In the genomic region with DNA sequence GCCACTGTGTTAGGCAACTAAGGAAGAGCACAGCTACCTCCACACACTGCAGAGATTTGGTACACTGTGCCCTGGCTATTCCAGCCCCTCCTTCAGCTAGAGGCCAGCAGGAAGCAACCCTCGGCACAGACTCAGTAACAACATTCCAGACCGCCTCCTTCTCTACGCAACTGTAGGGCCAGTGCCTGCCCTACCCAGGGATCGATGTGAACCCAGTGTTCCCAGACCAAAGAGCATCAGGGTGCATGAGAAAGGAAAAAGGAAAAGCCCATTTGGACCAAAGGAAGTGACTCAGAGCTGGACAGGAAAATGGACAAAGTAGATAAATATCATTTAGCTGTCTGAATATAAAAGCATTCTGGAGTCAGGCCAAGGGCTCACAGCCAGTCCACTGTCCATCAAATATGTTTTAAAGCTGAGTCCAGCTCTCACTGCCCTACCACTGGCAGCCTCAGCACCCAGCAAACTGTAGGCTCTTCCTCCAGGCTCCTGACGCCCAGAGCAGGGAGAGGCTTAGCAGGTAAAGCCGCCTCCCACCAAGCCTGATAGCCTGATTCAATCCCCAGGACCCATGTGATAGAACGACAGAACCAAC, we compare ENCODE assay signal across 8 mouse cellular contexts. TPM values are rescaled to one million over a fixed set of nuclear protein-coding genes. Genes with fewer than 3 reads are reported as not detected.
A peak's percentile ranks its signal among the peaks of the same experiment; 100 is the strongest.
DNase-seq lines count a peak whose midpoint lies in the region; ATAC-seq and TF ChIP-seq lines count a peak whose summit lies in the region.

No protein-coding gene starts in this region.

- no peak overlapping the region for H3K9ac ChIP-seq in hindbrain, embryonic 14.5 days
- H3K9ac ChIP-seq in liver, embryonic 11.5 days (ENCODE audit: low read depth, low read length), result no peak overlapping the region

- no peak overlapping the region for H3K4me3 ChIP-seq in cortical plate, adult 2 months (ENCODE audit: insufficient read depth, low read length)
- no peak overlapping the region for H3K4me3 ChIP-seq in hindbrain, embryonic 14.5 days (replicated peaks; ENCODE audit: low read length)
- no peak overlapping the region for H3K4me3 ChIP-seq in liver, embryonic 11.5 days (ENCODE audit: low read depth, low read length)
- H3K4me3 ChIP-seq in small intestine, adult 2 months (ENCODE audit: low read depth, low read length), result no peak overlapping the region

- H3K4me1 ChIP-seq in cortical plate, adult 2 months (ENCODE audit: control insufficient read depth, insufficient read depth, low read length), result peaks cover 29% of the 10 kb centered on the region
- H3K4me1 ChIP-seq in hindbrain, embryonic 14.5 days (replicated peaks; ENCODE audit: control insufficient read depth, insufficient read depth, low read length), result peaks cover 18% of the 10 kb centered on the region; the same call in 1 of the 2 replicates
- peaks cover 2% of the 10 kb centered on the region for H3K4me1 ChIP-seq in liver, embryonic 11.5 days (replicated peaks; ENCODE audit: control insufficient read depth, insufficient read depth, low read length)
- H3K4me1 ChIP-seq in small intestine, adult 2 months (ENCODE audit: control insufficient read depth, insufficient read depth, insufficient read length, low read length), result peaks cover 25% of the 10 kb centered on the region

- H3K4me2 ChIP-seq in hindbrain, embryonic 14.5 days (replicated peaks), result no peak overlapping the region
- H3K4me2 ChIP-seq in liver, embryonic 11.5 days, result no peak overlapping the region

- H3K9me3 ChIP-seq in hindbrain, embryonic 14.5 days (ENCODE audit: control insufficient read depth, low read length), result no peaks in the 10 kb centered on the region
- no peaks in the 10 kb centered on the region for H3K9me3 ChIP-seq in liver, embryonic 11.5 days (ENCODE audit: control insufficient read depth, low read length)

- H3K36me3 ChIP-seq in hindbrain, embryonic 14.5 days (replicated peaks; ENCODE audit: control insufficient read depth, insufficient read depth), result peaks cover 26% of the 10 kb centered on the region
- H3K36me3 ChIP-seq in liver, embryonic 11.5 days (ENCODE audit: control insufficient read depth, insufficient read depth, low read length), result no peaks in the 10 kb centered on the region; the same call in 1 of the 2 replicates
- peaks cover 11% of the 10 kb centered on the region; the same call in 1 of the 2 replicates for H3K36me3 ChIP-seq in small intestine, adult 2 months (ENCODE audit: control insufficient read depth, insufficient read depth, low read length)

- TF ChIP-seq CTCF in cortical plate, adult 2 months (IDR thresholded peaks at IDR 0.05; ENCODE audit: extremely low read depth, insufficient read depth, low read length), result no peak
- no peak for TF ChIP-seq CTCF in small intestine, adult 2 months (IDR thresholded peaks at IDR 0.05; ENCODE audit: extremely low read depth, insufficient read length, insufficient replicate concordance, low read depth, low read length)

- 59% methylated on average over 7 of the region's 7 CpGs for WGBS in hindbrain, embryonic 14.5 days
- 55% methylated on average over 7 of the region's 7 CpGs for WGBS in liver, embryonic 11.5 days
- 20% methylated on average over 7 of the region's 7 CpGs for WGBS in small intestine, adult 2 months

- no peak for TF ChIP-seq POLR2A in cortical plate, adult 2 months (IDR thresholded peaks at IDR 0.05; ENCODE audit: extremely low read depth, insufficient read depth, low read length)
- TF ChIP-seq POLR2A in small intestine, adult 2 months (IDR thresholded peaks at IDR 0.05; ENCODE audit: low read depth, low read length), result no peak

- no peaks in the 10 kb centered on the region for H3K27me3 ChIP-seq in hindbrain, embryonic 14.5 days (ENCODE audit: control insufficient read depth, insufficient read depth, low read length)
- H3K27me3 ChIP-seq in liver, embryonic 11.5 days (replicated peaks; ENCODE audit: control insufficient read depth, insufficient read depth, low read length), result no peaks in the 10 kb centered on the region
- no peaks in the 10 kb centered on the region for H3K27me3 ChIP-seq in small intestine, adult 2 months (ENCODE audit: control insufficient read depth, insufficient read depth, low read length)

- DNase-seq in cerebellum, postnatal 10 days, result peak; percentile 30 to 47
- no peak for DNase-seq in cerebellum, adult 9-10 months
- no peak for DNase-seq in hindbrain, embryonic 14.5 days (ENCODE audit: low spot score)
- DNase-seq in liver, embryonic 11.5 days (ENCODE audit: low spot score), result no peak
- DNase-seq in layer of hippocampus, adult 18-20 months (ENCODE audit: low spot score in 2 of 2), result no peak
- no peak for DNase-seq in ovary, postnatal 10 days (ENCODE audit: low spot score)

- ATAC-seq in hindbrain, embryonic 14.5 days (ENCODE audit: low FRiP score), result no peak
- peak; percentile 57; the same call in 1 of the 2 replicates for ATAC-seq in liver, embryonic 11.5 days (replicated peaks; ENCODE audit: low FRiP score)

- H3K27ac ChIP-seq in cortical plate, adult 2 months (ENCODE audit: insufficient read depth, low read length), result peak overlapping the region; percentile 17; the same call in 1 of the 2 replicates
- H3K27ac ChIP-seq in hindbrain, embryonic 14.5 days, result peak overlapping the region; percentile 45; the same call in 1 of the 2 replicates
- H3K27ac ChIP-seq in liver, embryonic 11.5 days (ENCODE audit: low read depth, low read length), result no peak overlapping the region
- H3K27ac ChIP-seq in small intestine, adult 2 months (ENCODE audit: insufficient read depth, low read depth, low read length), result peak overlapping the region; percentile 76

RNA-seq across cellular contexts. Expression of a gene that starts 29.3 kb away (rescaled TPM):
- 123 and 130 TPM in 2 replicates for polyA plus RNA-seq in cortical plate, adult 2 months (2012; rRNA removed)
- polyA plus RNA-seq in hindbrain, embryonic 14.5 days (2014; fragmentation: Nextera tagmentation; extraction: Ambion mirVana), result 389 and 391 TPM in 2 replicates
- polyA plus RNA-seq in liver, embryonic 11.5 days (2014; fragmentation: Nextera tagmentation; extraction: Ambion mirVana), result 161 and 167 TPM in 2 replicates
- polyA plus RNA-seq in small intestine, adult 2 months (2012; rRNA removed), result 50.7 and 82.2 TPM in 2 replicates
- total RNA-seq in layer of hippocampus, adult 18-20 months (2021), result 100 to 1,000 TPM; 166 to 181 TPM

RNA-seq across cellular contexts. Expression of a gene that starts 33.2 kb away (rescaled TPM):
- 34.3 and 36.3 TPM in 2 replicates for polyA plus RNA-seq in cortical plate, adult 2 months (2012; rRNA removed)
- polyA plus RNA-seq in hindbrain, embryonic 14.5 days (2014; fragmentation: Nextera tagmentation; extraction: Ambion mirVana), result 33.5 and 35.6 TPM in 2 replicates
- 6.2 and 7.3 TPM in 2 replicates for polyA plus RNA-seq in liver, embryonic 11.5 days (2014; fragmentation: Nextera tagmentation; extraction: Ambion mirVana)
- polyA plus RNA-seq in small intestine, adult 2 months (2012; rRNA removed), result 15.3 and 31.3 TPM in 2 replicates
- total RNA-seq in layer of hippocampus, adult 18-20 months (2021), result 10 to 100 TPM; 88.8 to 90.1 TPM

RNA-seq across cellular contexts. Expression of a gene that starts 40.9 kb away (rescaled TPM):
- polyA plus RNA-seq in cortical plate, adult 2 months (2012; rRNA removed), result 96.6 and 103 TPM in 2 replicates
- polyA plus RNA-seq in hindbrain, embryonic 14.5 days (2014; fragmentation: Nextera tagmentation; extraction: Ambion mirVana), result 36.2 and 38.1 TPM in 2 replicates
- 23.8 and 23.9 TPM in 2 replicates for polyA plus RNA-seq in liver, embryonic 11.5 days (2014; fragmentation: Nextera tagmentation; extraction: Ambion mirVana)
- polyA plus RNA-seq in small intestine, adult 2 months (2012; rRNA removed), result 24.9 and 30.3 TPM in 2 replicates
- total RNA-seq in layer of hippocampus, adult 18-20 months (2021), result 100 to 1,000 TPM; 114 to 119 TPM

Comparison
In these comparisons a context has a peak if more than half of its experiments do, and no peak if none do; other contexts are left out.
1. DNase-seq: peak in cerebellum, postnatal 10 days (2 of 2); none in cerebellum, adult 9-10 months (single experiment), hindbrain, embryonic 14.5 days (single experiment), liver, embryonic 11.5 days (single experiment), layer of hippocampus, adult 18-20 months (0 of 2) and ovary, postnatal 10 days (single experiment).